Mouse (Mus musculus): Measurements from ENCODE around the gene Chd3.

The Chd3 gene

DNA sequence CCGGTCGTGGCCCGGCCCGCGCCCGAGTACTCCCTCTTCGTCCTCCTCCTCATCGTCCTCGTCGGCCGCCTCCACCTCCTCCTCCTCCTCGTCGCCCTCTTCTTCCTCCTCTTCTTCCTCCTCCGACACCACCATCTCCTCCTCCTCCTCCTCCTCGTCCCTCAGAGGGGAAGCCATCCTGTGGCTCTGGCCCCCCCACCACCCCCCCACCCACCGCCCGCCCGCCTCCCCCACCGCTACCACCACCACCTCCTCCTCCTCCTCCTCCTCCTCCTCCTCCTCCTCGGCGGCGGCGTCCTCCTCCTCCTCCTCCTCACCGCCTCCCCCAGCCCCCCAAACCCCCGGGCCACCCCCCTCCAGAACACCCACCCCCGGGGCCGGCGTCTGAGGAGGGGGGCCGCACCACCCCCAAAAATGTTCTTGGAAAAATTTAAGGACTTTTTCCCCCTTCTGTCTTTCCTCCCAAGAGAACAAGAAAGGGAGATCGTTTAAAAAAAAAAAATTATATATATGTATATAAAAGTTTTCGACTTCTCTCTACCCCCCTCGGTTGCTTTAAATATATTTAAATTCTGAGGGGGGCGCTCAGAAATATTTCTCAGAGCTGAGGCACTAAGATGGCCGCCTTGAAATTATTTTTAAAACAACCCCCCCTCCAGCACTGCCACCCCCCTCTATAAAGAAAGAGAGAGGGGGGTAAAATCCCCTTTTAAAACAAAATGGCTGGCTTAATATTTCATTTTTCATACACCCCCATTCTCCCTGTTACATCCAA lies at the start of gene Chd3:
Gene Chd3 (minus strand): TSS at position 192 of the 775 bp plus-strand sequence.
- ATAC-seq (ENCODE audit: low TSS enrichment) = no peak

DNA sequence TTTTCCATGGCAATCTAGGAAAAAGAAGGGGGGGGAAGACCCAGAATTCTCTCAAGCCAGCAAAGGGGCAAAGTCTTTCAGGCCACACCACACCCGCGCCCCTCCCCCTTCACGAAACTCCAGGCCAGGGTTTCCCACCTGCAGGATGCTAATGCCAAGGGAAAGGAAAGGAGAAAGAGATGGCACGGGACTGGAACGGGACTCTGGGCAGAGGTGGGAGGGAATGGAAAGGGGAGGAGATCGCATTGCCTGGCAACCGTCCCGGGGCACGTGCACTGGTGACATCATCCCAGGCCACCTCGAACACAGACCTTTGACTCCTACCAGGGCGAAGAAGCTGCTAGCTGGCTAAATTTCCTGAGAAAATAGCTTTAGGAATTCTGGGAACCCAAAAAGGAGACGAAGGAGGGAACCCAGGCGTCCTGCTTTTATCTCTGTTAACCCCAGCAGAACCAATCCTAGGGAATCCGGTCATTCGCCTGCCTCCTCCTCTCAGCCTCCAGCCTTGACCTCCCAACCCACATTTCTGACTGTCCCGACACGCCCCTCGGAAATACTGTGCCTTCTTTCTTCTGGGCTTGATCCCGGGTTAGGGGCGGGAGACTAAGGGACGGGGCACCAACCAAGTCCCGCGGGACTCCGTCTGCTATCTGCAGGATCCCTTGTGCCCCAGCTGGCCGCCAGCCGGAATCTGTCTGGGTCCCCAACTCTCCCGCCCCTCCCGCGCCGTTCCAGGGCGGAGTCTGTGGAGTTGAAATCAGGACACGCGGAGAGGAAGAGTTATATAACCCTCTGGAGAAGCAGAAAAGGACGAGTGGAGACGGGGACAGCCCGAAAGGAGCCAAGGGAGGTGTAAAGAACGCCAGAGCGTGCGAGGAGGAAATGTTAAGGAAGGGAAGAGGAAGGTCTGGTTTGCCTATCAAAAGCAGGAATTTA lies 48.5 kb upstream of the Chd3 start:
- peak; percentile 45 for ATAC-seq (ENCODE audit: low TSS enrichment)

DNA sequence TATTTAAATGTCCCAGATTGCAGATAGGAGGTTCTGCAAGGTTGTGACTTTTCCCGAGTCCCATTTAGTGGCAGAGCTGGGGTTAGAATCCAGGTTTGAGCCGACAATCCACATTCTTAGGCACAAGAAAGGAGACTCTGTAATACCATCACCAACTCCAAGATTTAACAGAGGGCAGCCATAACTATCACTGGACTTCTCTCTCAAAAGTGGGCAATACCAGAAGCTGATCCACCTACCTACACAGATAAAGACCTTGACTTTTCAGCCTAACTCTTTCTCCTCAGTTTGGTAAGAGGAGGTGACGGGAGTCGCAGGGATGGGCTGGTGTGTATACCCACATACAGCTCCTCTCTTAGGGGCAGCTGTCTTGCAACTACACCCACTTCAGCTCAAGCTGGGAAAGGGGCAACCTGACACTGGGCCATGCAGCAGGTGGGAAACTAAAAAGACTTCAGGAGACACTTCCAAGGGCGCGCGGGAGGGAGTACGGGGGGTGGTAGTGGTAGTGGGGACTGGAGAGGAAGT lies 47.8 kb upstream of the Chd3 start:
- no peak for ATAC-seq (ENCODE audit: low TSS enrichment)

DNA sequence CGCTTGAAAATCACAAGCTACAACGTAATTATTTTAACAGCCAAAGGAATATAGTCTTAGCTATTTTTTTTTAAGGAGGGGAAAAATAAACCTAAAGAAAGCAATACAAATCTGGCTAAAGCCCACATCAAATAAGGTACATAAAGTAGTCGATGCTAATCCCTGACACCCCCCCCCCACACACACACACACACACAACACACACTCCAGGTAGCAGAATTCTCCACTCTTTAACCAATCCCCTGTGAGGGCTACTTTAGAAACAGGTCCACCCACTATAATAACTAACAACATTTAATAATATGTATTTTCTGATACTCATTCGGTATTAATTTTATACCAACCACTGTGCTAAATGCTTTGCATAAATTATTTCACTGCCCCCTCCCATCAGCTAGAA lies 47.3 kb upstream of the Chd3 start:
- no peak for ATAC-seq (ENCODE audit: low TSS enrichment)

DNA sequence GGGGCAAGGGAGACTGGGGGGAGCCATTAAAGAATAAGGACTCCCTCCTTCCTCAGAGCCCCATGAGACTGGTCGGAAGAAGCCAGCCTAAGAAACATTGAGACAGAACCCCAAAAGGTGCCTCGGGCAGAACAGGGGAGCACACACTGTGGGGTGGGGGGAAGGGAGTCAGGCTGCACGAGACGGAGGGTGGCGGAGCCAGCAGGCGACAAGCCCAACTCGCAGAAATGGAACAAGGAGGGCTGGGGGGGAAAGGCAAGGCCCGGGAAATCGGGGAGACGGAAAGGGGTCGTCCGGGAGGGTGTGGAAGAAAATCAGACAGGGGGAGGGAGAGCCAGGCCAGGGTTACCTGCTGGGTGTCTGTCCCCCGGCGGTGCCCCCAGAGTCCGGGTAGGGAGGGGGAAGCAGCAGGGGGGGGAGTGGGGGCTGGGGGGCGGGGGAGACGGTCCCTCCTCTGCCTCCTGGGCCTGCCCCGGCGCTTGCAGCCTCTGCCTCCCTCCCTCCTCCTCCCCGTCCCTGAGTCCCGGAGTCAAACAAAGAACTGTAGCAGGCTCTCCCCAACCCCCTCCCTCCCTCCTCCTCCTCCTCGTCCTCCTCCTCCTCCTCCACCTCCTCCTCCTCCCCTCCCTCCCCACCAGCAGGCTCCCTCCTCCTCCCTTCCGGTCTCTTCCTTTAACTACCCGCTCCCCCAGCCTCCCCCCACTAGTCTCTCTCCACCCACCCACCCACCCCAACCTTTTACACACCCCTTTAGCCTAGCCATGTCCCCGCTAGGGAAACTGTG lies 46.7 kb upstream of the Chd3 start:
- no peak for ATAC-seq (ENCODE audit: low TSS enrichment)

DNA sequence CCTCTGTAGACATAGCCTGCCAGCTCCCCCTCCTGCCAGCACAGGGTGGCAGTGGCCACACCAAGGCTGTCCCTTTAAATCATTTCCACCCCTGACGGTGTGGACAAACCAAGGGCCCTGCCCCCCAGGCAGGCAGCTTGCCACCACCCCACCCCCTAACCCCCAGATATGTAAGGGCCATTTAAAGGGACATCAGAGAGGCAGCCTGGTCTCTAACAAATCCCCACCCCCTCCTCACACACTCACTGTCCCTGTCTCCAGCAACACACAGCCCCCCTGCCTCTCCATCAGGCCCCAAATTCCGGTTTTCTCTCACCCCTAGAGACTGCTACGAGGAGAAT lies 46.1 kb upstream of the Chd3 start:
- no peak for ATAC-seq (ENCODE audit: low TSS enrichment)

DNA sequence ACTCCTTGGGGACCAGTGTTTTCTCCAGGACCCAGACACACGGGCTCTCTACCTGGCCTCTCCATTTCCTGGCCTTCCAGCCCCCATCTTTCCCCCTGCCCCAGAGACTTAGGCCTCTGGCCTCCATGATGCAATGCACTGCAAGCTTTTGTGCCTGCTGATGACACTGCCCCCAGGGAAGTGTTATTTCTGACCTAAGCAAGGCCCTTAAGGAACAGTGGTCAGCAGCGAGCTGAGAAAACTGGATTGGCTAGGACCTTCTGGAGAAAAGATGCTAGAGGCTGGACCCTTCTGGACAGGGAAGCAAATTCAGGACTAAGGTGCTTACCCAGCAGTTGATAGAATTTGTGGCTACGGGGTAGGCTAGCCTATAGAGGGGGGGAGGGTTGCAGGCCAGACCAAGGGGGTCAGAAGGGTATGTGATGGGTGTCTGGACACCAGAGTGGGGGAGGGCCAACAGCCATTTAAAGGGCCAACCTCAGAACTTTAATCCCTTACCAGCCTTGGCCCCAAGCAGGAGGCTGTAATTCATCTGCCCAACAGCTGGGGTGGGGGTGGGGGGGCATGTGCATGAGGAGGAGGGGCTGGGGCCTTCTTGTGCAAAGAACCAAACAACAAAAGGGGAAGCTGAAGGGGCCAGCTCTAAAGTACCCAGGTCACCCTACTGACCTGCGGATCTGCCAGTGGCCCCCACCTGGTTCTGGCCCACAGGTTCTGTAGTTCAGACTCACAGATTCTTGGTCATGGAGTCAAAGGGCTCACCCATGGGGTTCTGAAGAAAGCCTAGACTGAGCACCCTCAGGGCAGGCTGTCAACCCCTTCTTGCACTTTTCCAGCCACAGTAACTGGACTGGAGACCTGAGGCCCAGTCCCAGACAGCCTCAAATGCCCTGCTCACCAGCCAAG lies 45.5 kb upstream of the Chd3 start:
- no peak for ATAC-seq (ENCODE audit: low TSS enrichment)

DNA sequence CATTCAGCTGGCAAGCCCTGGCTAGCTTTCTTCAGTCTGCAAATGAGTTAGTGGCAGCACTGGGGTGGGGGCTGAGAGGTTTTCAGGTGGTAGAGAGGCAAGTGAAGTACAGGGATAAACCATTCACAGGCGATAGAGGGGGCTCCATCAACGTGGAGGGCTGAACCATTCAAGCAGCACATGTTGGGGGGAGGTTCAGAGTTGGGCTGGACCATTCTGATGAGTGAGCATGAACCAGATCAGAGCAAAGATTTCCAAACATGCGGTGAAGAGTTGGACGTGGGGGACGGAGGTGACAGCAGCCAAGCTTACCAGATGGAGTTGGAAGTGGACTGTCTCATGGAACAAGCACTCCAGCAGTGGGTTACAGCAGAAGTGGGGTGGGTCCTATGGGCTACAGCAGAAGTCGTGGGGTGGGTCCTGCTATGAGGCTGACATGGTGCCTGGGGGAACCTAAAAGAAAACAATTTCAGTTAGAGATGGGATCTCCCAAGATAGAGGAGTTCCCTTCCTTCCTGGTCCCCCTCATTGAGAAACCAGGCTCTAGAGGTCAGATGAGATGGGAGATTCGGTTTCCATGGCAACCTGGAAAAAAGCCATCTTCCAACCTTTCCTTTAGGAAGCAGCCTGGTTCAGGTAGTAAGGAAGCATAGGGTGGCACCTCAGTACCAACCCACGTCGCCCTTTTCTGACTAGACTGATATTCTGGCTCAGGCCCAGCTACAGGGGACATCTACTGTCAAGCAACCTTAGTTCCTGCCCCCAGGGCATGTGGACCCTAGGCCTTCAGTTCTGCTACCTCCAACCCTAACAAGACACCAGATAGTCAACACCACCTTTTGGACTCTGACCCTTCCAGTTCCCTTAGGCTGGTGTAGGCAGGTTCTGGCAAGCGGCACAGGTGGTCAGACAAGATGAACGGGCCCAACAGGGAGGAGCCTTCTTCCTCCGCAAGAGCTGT lies 44.3 kb upstream of the Chd3 start, which contains the start of gene Kdm6b:
Gene Kdm6b (minus strand): TSS at position 455 of the 961 bp plus-strand sequence.
- ATAC-seq (ENCODE audit: low TSS enrichment) = no peak

DNA sequence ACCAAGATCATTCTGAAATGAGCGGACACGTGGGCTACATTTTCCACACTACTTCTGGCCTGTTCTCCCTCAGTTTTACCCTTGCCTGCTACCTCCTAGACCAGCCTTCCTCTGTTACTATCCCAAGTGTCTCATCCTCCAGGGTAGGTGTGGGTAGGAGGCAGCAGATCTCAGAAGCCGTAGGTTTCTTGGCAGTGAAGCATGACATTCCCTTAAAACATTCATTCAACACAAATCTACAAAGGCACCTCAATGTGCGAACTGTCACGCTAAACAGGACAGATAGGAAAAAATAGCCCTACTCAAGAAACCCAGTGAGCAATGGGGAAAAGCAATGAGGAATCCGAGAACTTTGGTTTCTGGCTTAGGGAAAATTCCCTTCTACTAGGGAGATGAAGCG lies 43.3 kb upstream of the Chd3 start:
- peak; percentile 3; the same call in 1 of the 2 replicates for ATAC-seq (ENCODE audit: low TSS enrichment)

DNA sequence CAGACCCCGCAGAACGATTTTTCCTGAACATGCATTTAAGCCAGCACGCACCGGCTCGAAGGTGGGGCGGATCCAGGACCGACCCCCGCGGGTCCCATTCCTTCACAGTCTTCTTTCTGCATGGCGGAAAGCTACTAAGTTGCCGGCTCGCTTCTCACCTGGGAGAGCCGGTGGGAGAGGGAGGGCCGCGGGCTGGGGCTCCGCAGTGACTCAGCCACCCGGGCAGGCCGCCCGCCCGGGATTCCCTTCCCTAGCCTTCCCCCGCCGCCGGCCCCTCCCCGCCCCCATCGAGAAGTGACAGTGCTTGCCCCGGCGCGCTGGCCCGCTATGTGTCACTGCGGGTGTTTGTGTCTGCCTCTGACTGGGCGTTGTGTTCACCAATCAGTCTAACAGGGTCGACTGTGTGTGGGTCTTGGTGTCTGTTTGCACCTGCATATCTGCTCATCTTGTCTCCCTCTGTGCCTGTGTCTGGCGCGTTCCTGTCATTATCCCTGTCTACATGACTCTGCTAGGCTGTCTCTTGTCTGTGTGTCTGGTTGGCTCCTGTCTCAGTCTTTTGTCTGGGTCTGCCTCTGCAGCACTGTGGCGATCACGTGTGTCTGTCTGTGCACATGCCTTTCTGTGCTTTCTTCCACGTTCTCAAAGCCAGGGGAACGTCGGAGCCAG lies 42.5 kb upstream of the Chd3 start:
- no peak for ATAC-seq (ENCODE audit: low TSS enrichment)

DNA sequence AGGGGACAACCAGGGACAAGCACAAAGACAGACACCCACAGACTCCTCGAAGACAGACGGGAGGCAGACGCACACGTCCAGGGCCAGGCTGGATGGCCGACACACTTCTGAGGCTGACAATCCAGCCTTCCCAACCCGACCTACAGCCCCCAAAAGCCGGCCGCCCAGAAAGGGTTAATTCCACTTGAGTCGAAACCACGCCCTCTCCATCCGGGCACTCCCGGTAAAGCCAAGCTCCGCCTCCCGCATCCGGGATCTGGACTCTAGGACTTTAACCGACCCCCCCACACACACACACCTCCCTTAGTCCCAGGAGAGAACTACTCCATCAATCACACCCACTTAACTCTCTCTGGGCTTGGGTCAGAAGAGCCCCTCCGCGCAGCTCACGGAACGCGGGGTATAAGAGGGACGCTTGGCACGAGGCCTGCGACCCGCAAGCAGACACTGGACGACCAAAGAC lies 41.9 kb upstream of the Chd3 start:
- peak; percentile 35 for ATAC-seq (ENCODE audit: low TSS enrichment)

DNA sequence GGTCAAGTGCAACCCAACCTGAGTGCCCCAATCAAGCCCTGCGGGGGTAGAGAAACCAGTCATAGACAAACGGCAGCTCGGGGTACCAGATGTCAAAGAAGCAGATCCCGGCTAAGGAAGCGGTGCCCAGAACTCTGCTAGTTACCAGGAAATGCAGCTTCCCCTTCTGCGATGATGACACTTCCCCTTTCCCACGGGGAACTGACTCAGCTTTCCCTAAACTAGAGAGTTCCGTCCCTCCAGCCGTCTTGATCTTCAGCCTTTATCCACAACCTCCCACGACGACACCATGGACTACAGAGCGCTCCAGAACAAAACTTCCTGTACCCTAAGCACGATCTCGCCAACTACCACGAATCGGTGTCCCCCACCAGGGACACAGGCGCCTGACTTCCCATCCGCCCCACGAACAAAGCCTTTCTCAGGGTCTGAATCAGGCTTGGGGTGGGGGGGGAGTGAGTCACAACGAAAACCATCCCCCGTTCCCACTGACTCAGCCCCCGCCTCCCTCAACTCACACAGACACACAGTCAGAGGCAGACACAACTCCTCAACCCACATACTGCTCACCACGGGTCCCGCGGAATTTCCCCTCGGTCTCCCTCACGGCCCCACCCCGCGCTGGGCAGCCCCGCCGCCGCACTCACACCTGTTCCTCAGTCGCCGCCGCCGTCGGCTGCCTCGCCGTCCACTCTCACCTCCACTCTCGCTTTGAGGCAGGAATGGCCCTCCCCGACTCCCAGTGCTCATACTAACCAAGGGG lies 41.3 kb upstream of the Chd3 start:
- 0 out of 2 replicates have a peak, but pooled peaks have one; percentile 1 for ATAC-seq (ENCODE audit: low TSS enrichment)

DNA sequence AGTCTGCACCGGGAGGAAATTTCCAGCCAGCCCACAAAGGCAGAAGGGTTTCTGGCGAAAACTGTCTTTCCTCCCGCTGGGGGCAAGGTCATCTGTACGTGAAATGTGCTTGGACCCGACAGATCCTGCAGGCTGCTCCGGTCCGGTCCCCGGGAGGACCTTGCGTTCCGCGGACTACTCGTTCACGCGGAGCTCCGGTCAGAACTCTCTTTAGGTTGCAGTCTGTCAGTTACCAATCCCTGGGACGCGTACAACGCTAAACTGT lies 40.8 kb upstream of the Chd3 start:
- no peak for ATAC-seq (ENCODE audit: low TSS enrichment)

DNA sequence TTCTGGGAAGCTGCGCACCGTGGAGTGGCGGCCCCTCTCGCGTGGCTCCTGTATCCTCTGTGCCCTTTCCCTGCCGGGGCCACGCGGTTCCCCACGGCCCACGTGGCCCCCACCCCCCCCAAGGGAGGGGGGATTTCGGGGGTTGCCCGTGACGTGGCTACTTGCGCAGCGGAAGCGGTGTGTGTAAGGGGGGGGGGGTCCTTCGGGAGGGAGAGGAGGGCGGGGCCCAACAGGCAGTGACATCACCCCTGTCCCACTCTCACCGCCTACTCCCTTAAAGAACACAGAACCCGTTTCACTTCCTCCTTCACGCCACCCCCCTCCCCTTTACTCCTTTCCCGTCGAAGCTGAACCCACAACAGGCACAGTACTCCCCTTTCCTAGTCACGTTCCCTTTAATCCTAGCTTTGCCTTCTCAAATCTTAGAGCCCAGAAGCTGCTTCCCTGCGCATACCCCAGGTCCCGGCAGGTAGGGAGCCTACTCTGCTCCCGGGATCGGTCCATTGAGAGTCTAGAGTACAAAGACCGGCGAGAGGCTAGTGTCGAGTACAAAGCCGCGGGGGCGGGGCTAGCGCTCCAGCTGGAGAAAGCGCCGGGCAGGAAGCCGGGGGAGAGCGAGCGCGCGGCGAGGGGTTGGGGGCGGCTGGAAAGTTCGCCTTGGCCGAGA lies 40.3 kb upstream of the Chd3 start:
- ATAC-seq (ENCODE audit: low TSS enrichment) = no peak

DNA sequence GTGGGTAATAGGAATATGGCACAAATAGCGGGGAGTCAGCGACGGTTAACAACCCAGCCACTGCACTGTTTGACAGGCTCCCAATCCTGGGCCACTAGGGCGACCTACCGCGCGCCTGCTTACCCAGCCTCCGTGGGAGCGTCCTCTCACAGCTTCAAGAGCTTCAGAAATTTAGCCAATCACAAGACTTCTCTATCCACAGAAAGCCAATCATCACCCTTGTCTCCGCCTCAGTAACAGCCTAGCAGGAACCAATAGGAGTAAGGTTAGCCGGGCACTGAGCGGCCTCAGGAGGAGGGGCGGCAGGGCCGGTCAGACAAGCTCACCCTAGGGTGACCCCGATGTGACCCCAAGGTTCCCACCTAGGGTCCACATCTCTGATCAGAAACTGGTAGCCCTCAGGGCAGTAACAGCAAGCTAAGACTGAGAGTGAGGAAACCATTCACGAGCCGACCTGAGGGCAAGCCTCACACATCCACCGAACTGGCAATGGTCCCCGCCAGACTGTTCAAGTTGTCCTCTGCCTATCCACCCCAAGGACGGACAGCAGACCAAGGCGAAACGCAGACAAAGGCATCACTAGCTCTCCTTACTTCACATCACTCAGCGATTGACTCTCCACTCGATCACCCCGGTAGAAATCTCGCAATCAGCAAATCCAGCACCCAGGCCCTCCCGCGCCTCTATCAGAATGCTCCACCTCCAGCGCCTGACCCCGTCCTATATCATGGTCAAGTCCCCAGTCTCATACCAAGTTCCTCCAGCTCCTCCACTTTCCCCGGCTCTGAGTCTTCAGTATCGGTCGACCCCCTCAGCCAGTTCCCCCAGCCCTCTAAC lies 39.6 kb upstream of the Chd3 start:
- ATAC-seq (ENCODE audit: low TSS enrichment) = peak; percentile 73

DNA sequence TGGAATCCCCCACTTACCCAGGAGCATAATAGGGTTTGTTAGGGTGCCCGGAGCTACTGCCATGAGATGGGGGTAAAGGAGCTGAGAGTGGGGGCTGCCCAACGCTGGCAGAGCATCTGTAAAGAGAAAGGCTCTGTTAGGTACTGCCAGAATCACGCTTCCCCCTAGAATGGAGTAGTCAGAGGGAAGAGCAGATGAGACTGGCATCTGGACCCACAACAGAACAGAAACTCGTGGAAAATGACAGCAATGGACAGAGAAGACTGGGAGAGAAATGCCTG lies 38.5 kb upstream of the Chd3 start:
- no peak for ATAC-seq (ENCODE audit: low TSS enrichment)

Measured in frontal cortex, adult (tissue).